Mouse (Mus musculus) c-Kit-positive CD71-positive TER-119-negative erythroid progenitor cells, embryonic 14.5 days (primary cell): ENCODE data around the gene Utp20.

Source experiments
- DNase-seq: peaks from one replicate; pipeline ENCODE4 v3.0.0-alpha.2; 2013; ENCODE audit warnings: low read depth

Utp20 gene

GRCm38 (mm10) chr10:88716986-88717755 lies 109.4 kb downstream of the Utp20 start:
- DNase-seq: no peak

- no peak for DNase-seq
These were observed 111.0 kb downstream of the Utp20 start for GRCm38 (mm10) chr10:88715621-88716020.

GRCm38 (mm10) chr10:88714744-88715143 lies 111.9 kb downstream of the Utp20 start:
- no peak for DNase-seq

- DNase-seq: no peak
These were observed 114.2 kb downstream of the Utp20 start for GRCm38 (mm10) chr10:88712359-88712758.

- DNase-seq: no peak
These were observed 117.7 kb downstream of the Utp20 start for GRCm38 (mm10) chr10:88708671-88709523.

GRCm38 (mm10) chr10:88700938-88701337 lies 125.7 kb downstream of the Utp20 start:
- DNase-seq: no peak
